Mouse (Mus musculus): Measurements from ENCODE around the gene Pprc1. TPM values are rescaled to one million over a fixed set of nuclear protein-coding genes. Genes with fewer than 3 reads are reported as not detected.

The Pprc1 gene
- 5.6 and 6.1 TPM in 2 replicates for polyA plus RNA-seq (2021; fragmentation: Nextera tagmentation)
- long read RNA-seq, experiment 1, partial matches to known transcripts: 3 of 3 reads
- long read RNA-seq, experiment 1, other reads (novel, unspliced or antisense): 0 of 3 reads
- long read RNA-seq, experiment 2, full-length matches to known transcripts: 1 of 8 reads
- long read RNA-seq, experiment 2, partial matches to known transcripts: 2 of 8 reads
- long read RNA-seq, experiment 2, other reads (novel, unspliced or antisense): 5 of 8 reads

GRCm38 (mm10) chr19:46044271-46044992 lies at the start of gene Pprc1:
TSS of gene Pprc1 (plus strand) at chr19:46044886.

GRCm38 (mm10) chr19:45997785-45998693 lies 46.6 kb upstream of the Pprc1 start, which contains the start of gene Armh3:
TSS of gene Armh3 (minus strand) at chr19:45998488.

DNA sequence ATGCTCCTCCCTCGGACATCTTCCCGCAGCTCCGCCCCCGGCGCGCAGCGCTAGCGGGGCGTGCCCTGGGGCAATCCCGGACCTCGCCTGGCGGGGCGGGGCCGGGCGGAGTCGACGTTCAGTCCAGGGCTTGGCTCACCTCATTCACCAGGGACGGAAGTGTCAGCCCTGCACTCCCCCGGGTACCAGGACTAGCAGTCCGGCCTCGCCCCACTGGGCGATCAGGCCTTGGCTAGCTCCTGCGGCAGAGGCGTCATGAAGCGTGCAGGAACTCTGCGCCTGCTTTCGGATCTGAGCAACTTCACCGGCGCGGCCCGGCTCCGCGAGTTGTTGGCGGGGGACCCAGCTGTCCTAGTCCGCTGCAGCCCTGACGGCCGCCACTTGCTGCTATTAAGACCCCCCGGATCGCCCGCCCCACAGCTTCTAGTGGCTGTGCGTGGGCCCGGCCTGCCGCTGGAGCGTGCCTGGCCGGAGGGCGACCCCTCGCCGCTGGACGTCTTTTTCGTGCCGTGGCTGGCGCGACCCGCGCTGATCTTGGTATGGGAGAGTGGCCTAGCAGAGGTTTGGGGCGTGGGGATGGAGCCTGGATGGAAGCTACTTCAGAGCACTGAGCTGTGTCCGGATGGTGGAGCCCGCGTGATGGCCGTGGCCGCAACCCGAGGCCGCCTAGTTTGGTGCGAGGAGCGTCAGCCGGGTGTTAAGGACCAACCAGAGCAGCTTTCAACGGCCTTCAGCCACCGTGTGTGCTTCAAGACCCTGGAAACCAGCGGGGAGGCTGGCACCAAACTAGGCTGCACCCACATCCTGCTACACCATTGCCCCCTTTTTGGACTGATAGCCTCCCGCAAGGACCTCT lies 41.1 kb upstream of the Pprc1 start, which contains the start of gene Hps6:
Gene Hps6 (plus strand): TSS at position 138 of the 856 bp plus-strand sequence.

GRCm38 (mm10) chr19:46044993-46045695 lies 458 bp downstream of the Pprc1 start, which contains the start of gene Ldb1:
TSS of gene Ldb1 (minus strand) at chr19:46045214.

GRCm38 (mm10) chr19:46075616-46076607 lies 31.2 kb downstream of the Pprc1 start, which contains the start of gene Nolc1:
TSS of gene Nolc1 (plus strand) at chr19:46075863.

Other genes starting within 250 kb of the Pprc1 start
- 35.9 and 38.2 TPM in 2 replicates for gene Kcnip2, start 228.8 kb upstream of the Pprc1 start, polyA plus RNA-seq (2021; fragmentation: Nextera tagmentation)
- 7.1 and 8.1 TPM in 2 replicates for gene Armh3, start 46.4 kb upstream of the Pprc1 start, polyA plus RNA-seq (2021; fragmentation: Nextera tagmentation)
- gene Hps6, start 41.4 kb upstream of the Pprc1 start, polyA plus RNA-seq (2021; fragmentation: Nextera tagmentation): 6.0 and 6.3 TPM in 2 replicates
- gene Ldb1, start 328 bp downstream of the Pprc1 start, polyA plus RNA-seq (2021; fragmentation: Nextera tagmentation): 5.2 and 5.9 TPM in 2 replicates
- 50.3 and 59.5 TPM in 2 replicates for gene Nolc1, start 31.0 kb downstream of the Pprc1 start, polyA plus RNA-seq (2021; fragmentation: Nextera tagmentation)
- gene Elovl3, start 87.0 kb downstream of the Pprc1 start, polyA plus RNA-seq (2021; fragmentation: Nextera tagmentation): not detected in 2 replicates
- not detected in 2 replicates for gene Pitx3, start 103.4 kb downstream of the Pprc1 start, polyA plus RNA-seq (2021; fragmentation: Nextera tagmentation)
- 36.0 and 39.2 TPM in 2 replicates for gene Gbf1, start 107.6 kb downstream of the Pprc1 start, polyA plus RNA-seq (2021; fragmentation: Nextera tagmentation)